Mouse (Mus musculus) left cerebral cortex, adult 8-10 months (tissue): ENCODE data around the gene Cpne4. TPM values are rescaled to one million over a fixed set of nuclear protein-coding genes. Genes with fewer than 3 reads are reported as not detected.

ENCODE experiments used
- DNase-seq, 2 experiments: peaks; one replicate each; pipeline ENCODE4 v3.0.0; 2022; ENCODE audit warnings: low spot score in 2 of 2
- total RNA-seq, 4 experiments: library from RNA; stranded (reverse); gene quantifications; 2 replicates each; pipeline ENCODE4 v1.2.4; 2022

Gene Cpne4
- total RNA-seq = 10 to 100 TPM; 58.7 to 75.0 (median 64.0) TPM

DNA sequence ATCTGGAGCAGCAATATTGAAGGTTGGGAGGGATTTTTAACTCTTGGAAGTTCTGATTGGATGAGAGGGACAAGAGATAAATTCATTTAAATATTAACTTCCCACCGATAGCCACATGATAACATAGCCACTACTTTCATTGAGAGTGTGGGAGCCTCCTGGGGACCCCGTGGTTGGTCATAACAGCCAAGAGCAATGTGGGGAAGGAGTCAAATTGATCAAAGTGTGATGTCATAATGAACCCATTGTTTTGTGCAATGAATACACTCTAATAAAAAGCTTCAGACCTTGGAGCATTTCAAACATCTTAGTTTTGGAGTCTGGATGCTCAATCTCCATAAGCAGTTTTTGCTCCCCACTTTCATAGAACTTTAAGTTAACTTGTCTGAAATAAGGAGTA is at the start of gene Cpne4:
Gene Cpne4 (plus strand): TSS at position 301 of the 400 bp plus-strand sequence.
- no peak for DNase-seq

DNA sequence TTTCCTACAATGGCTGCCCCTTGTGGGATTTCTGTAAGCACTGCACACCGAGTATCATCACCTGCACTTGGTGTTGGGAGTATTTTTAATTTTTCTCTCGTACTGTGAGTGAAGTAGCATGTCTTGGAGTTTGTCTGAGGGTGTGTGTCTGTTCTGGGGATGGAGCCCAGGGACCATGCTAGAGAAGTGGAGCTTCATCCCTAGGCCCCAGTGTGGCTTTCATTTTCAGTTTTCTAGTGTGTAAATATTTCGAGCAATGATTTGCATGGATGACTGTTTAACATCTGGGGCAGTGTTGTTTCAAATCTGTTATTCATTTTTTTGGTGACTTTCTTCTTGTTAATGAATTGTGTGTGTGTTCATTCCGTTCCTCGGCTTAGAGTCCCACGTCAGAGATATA is 31.9 kb upstream of the Cpne4 start:
- DNase-seq = no peak

- no peak for DNase-seq
Observed at GRCm38 (mm10) chr9:104535508-104535907, 11.6 kb upstream of the Cpne4 start.

DNA sequence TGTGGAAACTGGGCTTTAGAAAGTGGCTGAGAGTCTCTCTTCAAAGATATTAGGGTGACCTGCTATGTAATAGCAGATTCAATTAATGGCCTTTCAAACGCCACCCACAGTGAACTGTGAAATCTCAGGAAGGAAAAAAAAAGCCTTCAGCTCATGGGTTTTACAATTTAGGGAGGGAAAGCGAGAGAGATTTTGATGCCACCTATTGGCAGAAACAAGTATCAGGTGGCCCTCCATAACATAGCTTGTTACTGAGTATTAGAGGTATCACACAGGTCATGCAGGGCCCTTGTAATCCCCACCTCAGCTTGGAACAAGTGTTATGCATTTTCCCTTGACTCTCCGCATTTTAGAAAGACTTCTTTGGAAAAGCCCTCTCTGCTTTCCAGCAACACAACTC is 18.7 kb downstream of the Cpne4 start:
- DNase-seq = no peak

DNA sequence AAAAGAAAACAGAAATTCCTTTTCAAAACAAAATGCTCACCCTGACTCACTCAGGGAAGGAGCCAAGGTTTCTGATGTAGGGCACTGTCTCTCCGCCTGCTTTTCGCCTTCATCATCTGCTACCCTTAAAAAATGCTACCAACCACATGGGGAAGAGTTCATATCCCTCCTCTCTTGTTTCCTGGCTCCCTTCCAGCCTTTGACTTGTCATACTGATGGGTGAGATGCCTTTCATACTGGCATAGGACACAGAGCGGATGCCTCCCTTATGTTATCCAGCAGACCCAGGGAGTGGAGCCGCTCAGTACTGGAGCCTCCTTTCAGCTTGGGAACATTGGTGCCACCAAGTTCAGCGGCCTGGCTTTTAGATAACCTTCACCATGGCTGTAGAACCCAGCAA is 19.4 kb downstream of the Cpne4 start:
- DNase-seq = no peak

- DNase-seq = no peak
Observed at GRCm38 (mm10) chr9:104567096-104567495, 20.0 kb downstream of the Cpne4 start.

DNA sequence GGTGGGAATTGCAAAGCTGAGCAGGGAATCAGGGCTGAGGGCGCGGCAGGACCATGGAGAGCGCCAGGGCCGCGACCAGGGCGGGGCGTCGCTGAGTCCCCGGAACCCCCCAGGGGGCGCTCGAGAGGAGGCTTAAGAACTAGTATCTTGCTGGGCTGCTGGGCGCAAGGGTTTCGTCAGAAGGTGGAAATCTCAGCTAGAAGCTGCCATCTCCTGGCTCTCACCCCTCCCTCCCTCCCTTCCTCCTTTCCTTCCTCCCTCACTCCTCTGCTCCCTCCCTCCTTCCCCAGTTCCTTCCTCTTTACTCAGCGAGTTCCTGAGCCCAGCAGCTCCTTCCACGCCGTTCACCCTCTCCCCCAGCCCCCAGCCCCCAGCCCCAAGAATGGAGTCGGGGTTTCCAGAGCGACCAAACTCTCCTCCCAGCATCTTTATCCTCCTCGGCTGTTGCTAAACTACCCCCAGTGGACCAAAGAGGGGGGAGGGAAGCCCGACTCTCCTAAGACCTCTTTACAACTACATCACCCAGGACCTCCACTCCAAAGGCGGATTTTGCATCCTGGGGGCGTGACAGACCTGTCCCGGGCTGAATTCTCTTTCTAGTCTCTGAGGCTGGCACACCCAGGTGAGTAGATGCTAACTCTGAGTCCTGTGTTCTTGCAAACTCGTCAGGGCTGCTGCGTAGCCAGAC is 22.5 kb downstream of the Cpne4 start:
- DNase-seq = peak; percentile 41 to 63

DNA sequence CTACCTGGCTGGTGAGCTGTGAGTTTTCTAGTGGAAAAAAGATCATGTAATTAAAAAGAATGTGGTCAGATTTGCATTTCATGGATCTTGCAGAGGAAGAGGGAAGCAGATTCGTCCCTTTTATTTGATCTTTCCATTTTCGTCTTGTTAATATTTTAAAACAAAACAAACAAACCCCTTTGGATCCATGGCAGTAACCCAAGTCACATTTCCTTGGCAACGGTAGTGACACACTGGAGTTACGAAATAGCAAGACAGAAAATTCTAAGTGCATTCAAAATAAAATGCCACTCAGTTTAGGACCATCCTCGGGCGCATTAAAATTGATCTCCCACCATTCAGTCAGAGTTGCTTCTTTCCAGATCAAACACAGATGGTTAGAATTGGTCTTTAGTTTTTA is 25.8 kb downstream of the Cpne4 start:
- no peak for DNase-seq

- DNase-seq = peak in 1 of 2 experiments; percentile 51
Observed at GRCm38 (mm10) chr9:104574476-104574875, 27.4 kb downstream of the Cpne4 start.

DNA sequence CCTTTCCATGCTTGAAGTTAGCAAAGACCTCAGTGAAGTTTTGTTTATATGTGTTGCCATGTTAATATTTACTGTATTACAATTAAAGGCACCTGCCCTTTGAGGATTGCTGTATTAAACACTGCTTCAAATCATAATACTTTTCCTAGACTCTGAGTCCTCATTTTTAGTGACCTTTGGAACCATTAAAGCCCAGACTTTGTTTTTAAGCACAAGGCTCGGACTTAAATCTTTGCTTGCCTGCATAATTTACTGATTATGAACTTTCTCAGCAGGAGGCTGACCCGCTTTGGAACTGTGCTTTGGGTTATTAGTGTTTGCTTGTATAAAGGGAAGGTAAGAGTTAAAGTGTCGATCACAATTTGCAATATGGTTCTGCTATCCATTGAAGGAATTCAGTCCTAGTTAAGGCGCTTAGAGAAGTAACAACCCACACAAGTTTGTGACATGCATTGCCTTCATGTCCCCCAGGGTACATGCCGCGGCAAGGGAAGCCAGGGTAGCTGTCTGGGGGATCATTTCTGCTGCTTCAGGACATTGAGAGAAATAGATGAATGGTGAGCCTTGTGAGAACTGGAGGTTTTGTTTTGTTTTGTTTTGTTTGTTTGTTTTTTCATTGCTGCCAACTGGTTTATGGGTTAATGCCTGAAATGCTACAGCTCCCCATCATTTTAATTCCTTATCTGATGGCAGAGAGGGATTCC is 35.0 kb downstream of the Cpne4 start:
- DNase-seq = no peak

GRCm38 (mm10) chr9:104582675-104583074 is 35.6 kb downstream of the Cpne4 start:
- DNase-seq = no peak

DNA sequence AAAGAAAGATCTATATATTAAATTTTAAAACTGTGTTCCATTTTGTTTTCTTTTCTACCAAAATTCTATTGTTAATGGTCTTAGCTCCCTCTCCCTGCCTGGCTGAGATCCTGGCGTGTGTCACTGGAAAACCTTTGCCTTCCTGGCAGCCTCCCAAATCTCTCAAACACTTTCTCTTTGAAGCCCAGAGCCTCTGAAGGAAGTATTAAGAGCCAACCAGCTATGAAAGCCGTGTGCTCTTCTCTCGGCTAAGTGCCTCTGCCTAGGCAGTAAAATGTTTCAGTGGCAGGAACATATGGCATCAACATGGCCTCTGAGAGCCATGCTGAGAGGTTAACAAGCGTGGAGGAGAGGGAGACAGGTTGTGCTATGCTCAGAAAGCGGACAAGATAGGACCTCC is 47.5 kb downstream of the Cpne4 start:
- no peak for DNase-seq

DNA sequence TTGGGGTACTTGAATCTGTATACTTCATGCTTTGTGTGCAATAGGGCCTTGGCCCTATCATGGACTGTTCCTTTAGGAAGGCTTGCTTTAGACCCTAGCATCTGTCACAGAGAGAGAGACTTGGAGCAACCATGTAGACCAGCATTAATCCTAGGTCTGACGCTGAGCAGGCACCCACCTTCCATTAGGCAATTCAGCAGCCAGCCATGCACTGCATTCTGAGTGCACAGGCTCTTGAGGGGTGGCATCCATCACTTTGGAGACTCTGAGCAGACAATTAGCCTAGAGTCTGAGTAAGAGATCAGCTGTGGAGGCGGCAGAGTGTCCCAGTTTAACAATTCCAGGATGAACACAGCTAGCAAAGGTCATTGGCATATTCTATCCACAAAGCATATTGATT is 47.9 kb downstream of the Cpne4 start:
- DNase-seq = no peak

DNA sequence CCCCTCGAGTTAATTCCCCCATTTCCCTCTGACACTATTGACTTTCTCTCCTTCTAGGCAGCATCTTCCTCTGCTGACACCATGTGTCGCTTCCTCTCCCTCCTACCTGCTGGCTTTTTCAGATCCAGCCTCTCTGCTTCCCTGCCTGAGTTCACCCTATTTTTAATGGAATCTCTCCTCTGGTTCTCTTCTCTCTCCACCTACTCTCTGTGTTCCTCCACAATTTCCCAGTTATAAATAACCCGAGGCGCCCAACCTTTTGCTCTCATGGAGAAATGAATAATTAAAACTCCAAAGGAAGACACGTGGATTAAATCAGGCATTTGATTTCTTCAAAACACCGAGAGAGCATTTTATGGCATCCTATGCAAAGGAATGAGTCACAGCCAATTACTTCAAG is 65.4 kb downstream of the Cpne4 start:
- peak in 1 of 2 experiments; percentile 27 for DNase-seq

DNA sequence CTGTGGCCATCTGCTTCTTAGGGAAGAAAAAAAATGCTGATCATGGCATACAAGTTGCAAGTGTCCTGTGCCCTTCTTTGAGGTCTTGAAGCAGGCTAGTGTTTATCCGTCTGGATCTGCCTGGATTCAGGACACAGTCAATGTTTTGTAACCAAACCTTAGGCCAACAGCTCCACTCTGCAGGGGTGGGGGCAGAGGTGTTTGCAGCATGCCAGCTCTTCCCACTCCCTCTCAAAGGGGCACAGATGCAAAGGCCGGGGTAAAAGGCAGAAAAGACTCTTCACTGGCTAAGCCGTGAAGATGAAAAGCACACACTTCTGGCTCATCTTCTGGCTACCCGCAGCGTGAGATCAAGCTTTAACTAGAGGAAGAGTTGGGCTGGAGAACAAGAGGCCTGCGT is 69.6 kb downstream of the Cpne4 start:
- DNase-seq = no peak

GRCm38 (mm10) chr9:104623564-104623963 is 76.5 kb downstream of the Cpne4 start:
- DNase-seq = no peak

GRCm38 (mm10) chr9:104627816-104628215 is 80.7 kb downstream of the Cpne4 start:
- no peak for DNase-seq

- no peak for DNase-seq
Observed at GRCm38 (mm10) chr9:104629282-104629681, 82.2 kb downstream of the Cpne4 start.

DNA sequence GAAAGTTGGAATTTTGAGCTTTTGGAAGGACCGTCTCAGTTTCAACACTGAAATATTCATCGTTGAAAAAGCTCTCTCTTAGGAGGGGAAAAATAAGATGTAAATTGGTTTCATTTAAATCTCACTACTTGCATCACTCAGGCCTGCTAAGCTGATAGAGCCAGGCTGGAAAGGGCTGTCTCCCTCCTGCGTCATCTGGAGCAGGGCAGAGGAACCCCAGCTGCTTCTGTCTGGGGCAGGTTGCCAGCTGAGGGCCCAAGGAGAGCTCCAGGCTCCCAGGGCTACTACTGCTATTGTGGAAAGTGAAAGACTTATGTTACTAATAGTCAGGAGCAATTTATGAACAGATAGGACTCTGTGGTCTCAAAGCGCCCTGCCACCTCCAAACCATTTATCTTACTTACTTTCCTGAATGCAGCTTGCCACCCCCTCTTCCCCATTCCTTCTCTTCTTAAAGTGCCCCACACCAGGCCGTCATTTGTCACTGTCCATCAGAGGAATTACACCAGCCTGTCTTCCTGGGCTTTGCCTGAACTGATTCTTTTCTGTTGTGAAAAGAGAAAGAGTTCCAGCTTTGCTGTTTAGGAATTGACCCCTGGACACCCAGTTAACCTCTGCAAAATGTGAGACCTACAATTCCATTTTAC is 99.4 kb downstream of the Cpne4 start:
- DNase-seq = no peak

GRCm38 (mm10) chr9:104652691-104653261 is 105.7 kb downstream of the Cpne4 start:
- DNase-seq = no peak

DNA sequence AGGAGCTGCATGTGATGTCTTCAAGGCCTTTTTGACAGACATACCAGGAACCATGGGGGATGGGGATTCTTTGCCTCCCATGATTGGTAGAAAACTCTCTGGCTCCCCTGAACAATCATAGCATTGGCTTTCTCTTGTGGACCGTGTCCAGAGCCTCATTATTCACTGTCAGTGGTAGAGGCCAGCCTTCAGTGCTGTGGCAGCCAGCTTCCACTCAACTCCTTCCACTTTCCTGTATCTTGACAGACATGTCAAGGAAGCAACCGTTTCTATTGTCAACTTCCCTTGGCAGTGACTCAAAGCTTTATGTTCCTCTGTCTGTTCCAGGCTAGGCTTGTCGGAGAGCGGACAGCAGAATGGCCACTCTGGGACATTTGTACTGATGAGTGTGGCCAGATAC is 112.7 kb downstream of the Cpne4 start:
- no peak for DNase-seq

- no peak for DNase-seq
Observed at GRCm38 (mm10) chr9:104676665-104677064, 129.6 kb downstream of the Cpne4 start.
